Mouse (Mus musculus) lung, postnatal 0 days (tissue): ENCODE measurements around the gene Spocd1. TPM values are rescaled to one million over a fixed set of nuclear protein-coding genes. Genes with fewer than 3 reads are reported as not detected.

Experiments
- ATAC-seq: fragments of 200-750 bp; cut with Nextera tagmentation; 2 replicates; pipeline ENCODE4 v1.8.0; 2017; ENCODE audit warnings: moderate library complexity
- DNase-seq: peaks from one replicate; pipeline ENCODE4 v3.0.0-alpha.2; 2016; ENCODE audit warnings: low spot score
- H3K27ac ChIP-seq: fragments of 300-500 bp; sonication (generic); 2 replicates; pipeline ENCODE4 v1.5.1; 2014; ENCODE audit warnings: antibody characterized with exemption, mild to moderate bottlenecking, low read length, mixed read lengths
- H3K27me3 ChIP-seq: fragments of 300-500 bp; sonication (generic); replicated peaks from 2 replicates; pipeline ENCODE4 v1.6.1; 2014; ENCODE audit warnings: low read length, mixed read lengths; ENCODE audit not compliant: insufficient read depth
- H3K36me3 ChIP-seq: fragments of 300-500 bp; sonication (generic); 2 replicates; pipeline ENCODE4 v1.6.1; 2014; ENCODE audit warnings: low read length, mixed read lengths; ENCODE audit not compliant: insufficient read depth
- H3K4me1 ChIP-seq: fragments of 300-500 bp; sonication (generic); 2 replicates; pipeline ENCODE4 v1.6.1; 2014; ENCODE audit warnings: antibody characterized with exemption, low read depth, low read length, mixed read lengths; ENCODE audit not compliant: insufficient read depth
- H3K4me2 ChIP-seq: fragments of 300-500 bp; sonication (generic); replicated peaks from 2 replicates; pipeline ENCODE4 v1.6.1; 2014; ENCODE audit warnings: low read depth, mild to moderate bottlenecking, low read length, moderate library complexity, mixed read lengths
- H3K4me3 ChIP-seq: fragments of 300-500 bp; sonication (generic); 2 replicates; pipeline ENCODE4 v1.5.1; 2014; ENCODE audit warnings: low read depth, low read length
- H3K9ac ChIP-seq: fragments of 300-500 bp; sonication (generic); replicated peaks from 2 replicates; pipeline ENCODE4 v1.6.1; 2014; ENCODE audit warnings: low read depth, mild to moderate bottlenecking
- H3K9me3 ChIP-seq: fragments of 300-500 bp; sonication (generic); 2 replicates; pipeline ENCODE4 v1.6.1; 2016; ENCODE audit warnings: low read length, mixed read lengths
- CTCF ChIP-seq: IDR thresholded peaks from 2 replicates; pipeline ENCODE4 v1.5.1; 2016; ENCODE audit warnings: antibody characterized with exemption, mild to moderate bottlenecking
- EP300 ChIP-seq: IDR thresholded peaks from 2 replicates; pipeline ENCODE4 v1.6.1; 2016; ENCODE audit warnings: antibody characterized with exemption, mild to moderate bottlenecking, control low read depth
- WGBS: fragments of 180-500 bp; shearing (Covaris S2); extraction: QIAGEN DNeasy Blood & Tissue Kit; methylation state at CpG from one replicate; pipeline ENCODE4 v1.1.7; 2014; 5-methylcytosine and 5-hydroxymethylcytosine counted together
- polyA plus RNA-seq: library from polyadenylated mRNA; unstranded; fragments of >200 nt; fragmentation: Nextera tagmentation; extraction: Ambion mirVana; gene quantifications from 2 replicates; pipeline ENCODE4 v1.2.1, GENCODE M21; 2015

Spocd1 gene
- polyA plus RNA-seq, 1 experiment from 2014 or later: not detected

DNA sequence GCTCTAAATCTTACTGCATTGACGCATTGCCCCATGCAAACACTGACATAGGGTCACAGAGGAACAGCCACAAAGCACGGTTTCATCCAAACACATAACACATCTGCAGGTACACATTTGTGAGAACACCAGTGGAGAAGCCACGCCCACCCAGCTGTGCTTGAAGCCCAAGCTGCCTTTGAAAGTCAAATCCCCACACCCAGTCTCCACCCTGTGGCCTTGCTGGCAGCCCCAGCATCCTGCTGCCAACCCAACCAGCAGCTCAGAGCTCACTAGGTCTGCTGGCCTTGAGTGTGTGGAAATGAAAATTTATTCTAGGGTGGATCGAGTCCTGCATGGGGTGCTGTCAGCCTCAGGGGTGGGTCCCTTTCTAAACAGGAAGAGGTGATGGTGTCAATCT is 48.2 kb downstream of the Spocd1 start:
- 46% methylated on average over 4 of the region's 4 CpGs for WGBS
- Histone ChIP-seq H3K9me3 (no peaks in the 10 kb centered on the region), H3K9ac (no peak overlapping the region), H3K4me3 (no peak overlapping the region), H3K4me2 (no peak overlapping the region), H3K36me3 (no peaks in the 10 kb centered on the region), H3K4me1 (no peaks in the 10 kb centered on the region), H3K27ac (no peak overlapping the region), H3K27me3 (peaks cover 4% of the 10 kb centered on the region; the same call in 1 of the 2 replicates)
- DNase-seq: no peak
- no peak for TF ChIP-seq EP300
- TF ChIP-seq CTCF: no peak
- no peak for ATAC-seq

- no peak overlapping the region for H3K4me2 ChIP-seq
- H3K36me3 ChIP-seq: no peaks in the 10 kb centered on the region
- H3K27me3 ChIP-seq: peaks cover 12% of the 10 kb centered on the region
- DNase-seq (no peak), ATAC-seq (no peak)
- H3K9ac ChIP-seq: no peak overlapping the region
- no peaks in the 10 kb centered on the region for H3K9me3 ChIP-seq
- H3K4me1 ChIP-seq: no peaks in the 10 kb centered on the region
- no peak overlapping the region for H3K4me3 ChIP-seq
- 62% methylated on average over 4 of the region's 4 CpGs for WGBS
- TF ChIP-seq CTCF (no peak), EP300 (no peak)
- H3K27ac ChIP-seq: no peak overlapping the region
Observed at GRCm38 (mm10) chr4:129978227-129978626, 49.2 kb downstream of the Spocd1 start.

DNA sequence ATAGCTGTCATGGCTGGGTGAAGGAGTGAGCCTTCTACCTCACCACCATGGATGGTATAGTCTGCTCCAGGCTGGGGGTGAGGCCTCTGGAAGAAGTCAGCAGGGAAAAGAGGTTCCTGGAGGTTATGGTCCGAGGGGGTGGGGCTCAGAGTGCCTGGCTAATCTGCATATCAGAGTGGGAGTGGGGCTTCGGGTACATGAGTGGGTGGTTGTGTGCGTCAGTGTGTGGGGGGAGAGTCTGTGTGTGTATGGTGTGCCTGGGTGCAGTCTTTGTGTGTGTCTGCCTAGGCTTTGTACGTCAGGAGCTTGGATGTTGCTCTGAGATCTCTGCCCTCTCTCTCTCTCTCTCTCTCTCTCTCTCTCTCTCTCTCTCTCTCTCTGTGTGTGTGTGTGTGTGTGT is 49.9 kb downstream of the Spocd1 start:
- ATAC-seq: no peak
- no peaks in the 10 kb centered on the region for H3K36me3 ChIP-seq
- no peak for DNase-seq
- 61% methylated on average over 4 of the region's 4 CpGs for WGBS
- peaks cover 15% of the 10 kb centered on the region for H3K27me3 ChIP-seq
- no peak for TF ChIP-seq CTCF
- TF ChIP-seq EP300: no peak
- no peak overlapping the region for H3K4me3 ChIP-seq
- H3K27ac ChIP-seq: no peak overlapping the region
- H3K4me2 ChIP-seq: no peak overlapping the region
- no peak overlapping the region for H3K9ac ChIP-seq
- no peaks in the 10 kb centered on the region for H3K4me1 ChIP-seq
- no peaks in the 10 kb centered on the region for H3K9me3 ChIP-seq

- Histone ChIP-seq H3K4me3 (no peak overlapping the region), H3K9me3 (no peaks in the 10 kb centered on the region), H3K4me1 (peaks cover 12% of the 10 kb centered on the region; the same call in 1 of the 2 replicates), H3K27me3 (peaks cover 28% of the 10 kb centered on the region), H3K36me3 (no peaks in the 10 kb centered on the region), H3K4me2 (no peak overlapping the region), H3K27ac (no peak overlapping the region), H3K9ac (no peak overlapping the region)
- TF ChIP-seq CTCF: no peak
- TF ChIP-seq EP300: no peak
- ATAC-seq (no peak), DNase-seq (no peak)
- 66% methylated on average over 11 of the region's 11 CpGs for WGBS
Observed at GRCm38 (mm10) chr4:129981657-129982056, 52.6 kb downstream of the Spocd1 start.

DNA sequence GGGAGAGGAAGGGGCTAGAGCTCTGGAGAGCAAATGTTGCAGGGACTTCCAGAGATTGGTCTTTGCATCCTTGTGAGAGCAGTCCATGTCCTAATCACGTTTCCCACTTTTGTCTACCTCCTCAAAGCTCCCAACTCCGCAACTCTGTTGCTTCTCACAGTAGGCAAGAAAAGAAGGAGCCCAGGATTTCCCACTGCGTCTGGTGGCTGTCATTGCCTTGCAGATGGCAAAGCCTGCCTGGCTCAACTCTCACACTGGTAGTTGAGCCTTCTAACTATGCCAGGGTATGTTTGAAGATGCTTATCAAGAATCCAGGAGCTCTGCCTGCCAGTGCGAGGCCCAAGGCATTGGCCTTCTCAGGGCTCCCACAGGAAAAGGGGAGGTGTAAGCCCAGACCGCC is 54.0 kb downstream of the Spocd1 start:
- no peak overlapping the region for H3K4me2 ChIP-seq
- 27% methylated on average over 5 of the region's 5 CpGs for WGBS
- H3K9me3 ChIP-seq: no peaks in the 10 kb centered on the region
- H3K4me3 ChIP-seq: no peak overlapping the region
- TF ChIP-seq CTCF: no peak
- no peak for TF ChIP-seq EP300
- H3K4me1 ChIP-seq: peaks cover 16% of the 10 kb centered on the region; the same call in 1 of the 2 replicates
- H3K27me3 ChIP-seq: peaks cover 40% of the 10 kb centered on the region
- no peak overlapping the region for H3K9ac ChIP-seq
- H3K27ac ChIP-seq: no peak overlapping the region
- ATAC-seq (no peak), DNase-seq (no peak)
- H3K36me3 ChIP-seq: no peaks in the 10 kb centered on the region

GRCm38 (mm10) chr4:129983764-129984420 is 54.8 kb downstream of the Spocd1 start:
- Histone ChIP-seq H3K4me2 (peak overlapping the region; percentile 98), H3K9me3 (no peaks in the 10 kb centered on the region), H3K27me3 (peaks cover 45% of the 10 kb centered on the region), H3K4me1 (peaks cover 16% of the 10 kb centered on the region; the same call in 1 of the 2 replicates), H3K27ac (no peak overlapping the region), H3K36me3 (no peaks in the 10 kb centered on the region), H3K9ac (no peak overlapping the region), H3K4me3 (peak overlapping the region; percentile 50; the same call in 1 of the 2 replicates)
- no peak for TF ChIP-seq EP300
- peak; percentile 69 for TF ChIP-seq CTCF
- DNase-seq (peak; percentile 65), ATAC-seq (peak; percentile 5)
- 5% methylated on average over 15 of the region's 15 CpGs for WGBS
